Mouse (Mus musculus): ENCODE data around the gene Mylk. TPM values are rescaled to one million over a fixed set of nuclear protein-coding genes. Genes with fewer than 3 reads are reported as not detected.

Gene Mylk
- polyA plus RNA-seq, 1 experiment from 2014 or later = 262 TPM

- Histone ChIP-seq H3K4me1 (ENCODE audit: control insufficient read depth, insufficient read depth, low read length) (peaks cover 21% of the 10 kb centered on the region; the same call in 1 of the 2 replicates), H3K36me3 (ENCODE audit: control insufficient read depth, insufficient read depth, low read length) (no peaks in the 10 kb centered on the region; the same call in 1 of the 2 replicates), H3K4me2 (replicated peaks; ENCODE audit: low read depth, low read length) (no peak overlapping the region), H3K9me3 (ENCODE audit: control insufficient read depth, low read depth, low read length) (no peaks in the 10 kb centered on the region), H3K9ac (replicated peaks; ENCODE audit: low read depth, low read length) (no peak overlapping the region), H3K27ac (ENCODE audit: low read length) (peak overlapping the region; percentile 90), H3K27me3 (ENCODE audit: control insufficient read depth, insufficient read depth, low read length) (no peaks in the 10 kb centered on the region), H3K4me3 (ENCODE audit: low read depth, low read length) (no peak overlapping the region)
- ATAC-seq (ENCODE audit: insufficient number of reproducible peaks, insufficient read depth, low FRiP score, low read depth) = no peak
- WGBS = 74% methylated on average over 10 of the region's 10 CpGs
Measured at GRCm38 (mm10) chr16:34993694-34994330, 248.8 kb downstream of the Mylk start.

GRCm38 (mm10) chr16:34994641-34995141 lies 249.7 kb downstream of the Mylk start:
- no peaks in the 10 kb centered on the region for H3K9me3 ChIP-seq (ENCODE audit: control insufficient read depth, low read depth, low read length)
- peak; percentile 69; the same call in 1 of the 2 replicates for ATAC-seq (ENCODE audit: insufficient number of reproducible peaks, insufficient read depth, low FRiP score, low read depth)
- H3K4me3 ChIP-seq (ENCODE audit: low read depth, low read length) = peak overlapping the region; percentile 21
- no peaks in the 10 kb centered on the region for H3K27me3 ChIP-seq (ENCODE audit: control insufficient read depth, insufficient read depth, low read length)
- H3K9ac ChIP-seq (replicated peaks; ENCODE audit: low read depth, low read length) = peak overlapping the region; percentile 41
- peaks cover 23% of the 10 kb centered on the region; the same call in 1 of the 2 replicates for H3K4me1 ChIP-seq (ENCODE audit: control insufficient read depth, insufficient read depth, low read length)
- H3K36me3 ChIP-seq (ENCODE audit: control insufficient read depth, insufficient read depth, low read length) = no peaks in the 10 kb centered on the region
- 46% methylated on average over 9 of the region's 9 CpGs for WGBS
- peak overlapping the region; percentile 33 for H3K4me2 ChIP-seq (replicated peaks; ENCODE audit: low read depth, low read length)
- peak overlapping the region; percentile 90 for H3K27ac ChIP-seq (ENCODE audit: low read length)

- Histone ChIP-seq H3K27me3 (ENCODE audit: control insufficient read depth, insufficient read depth, low read length) (no peaks in the 10 kb centered on the region), H3K4me2 (replicated peaks; ENCODE audit: low read depth, low read length) (peak overlapping the region; percentile 37; the same call in 1 of the 2 replicates), H3K9ac (replicated peaks; ENCODE audit: low read depth, low read length) (peak overlapping the region; percentile 34; the same call in 1 of the 2 replicates), H3K4me3 (ENCODE audit: low read depth, low read length) (peak overlapping the region; percentile 25), H3K36me3 (ENCODE audit: control insufficient read depth, insufficient read depth, low read length) (no peaks in the 10 kb centered on the region), H3K9me3 (ENCODE audit: control insufficient read depth, low read depth, low read length) (no peaks in the 10 kb centered on the region), H3K27ac (ENCODE audit: low read length) (peak overlapping the region; percentile 82), H3K4me1 (ENCODE audit: control insufficient read depth, insufficient read depth, low read length) (peaks cover 26% of the 10 kb centered on the region; the same call in 1 of the 2 replicates)
- WGBS = 26% methylated on average over 5 of the region's 5 CpGs
- ATAC-seq (ENCODE audit: insufficient number of reproducible peaks, insufficient read depth, low FRiP score, low read depth) = peak; percentile 53; the same call in 1 of the 2 replicates
Measured at GRCm38 (mm10) chr16:34996133-34996532, 251.1 kb downstream of the Mylk start.

GRCm38 (mm10) chr16:34997052-34997451 lies 252.0 kb downstream of the Mylk start:
- no peak for ATAC-seq (ENCODE audit: insufficient number of reproducible peaks, insufficient read depth, low FRiP score, low read depth)
- no peaks in the 10 kb centered on the region for H3K36me3 ChIP-seq (ENCODE audit: control insufficient read depth, insufficient read depth, low read length)
- no peaks in the 10 kb centered on the region for H3K27me3 ChIP-seq (ENCODE audit: control insufficient read depth, insufficient read depth, low read length)
- H3K27ac ChIP-seq (ENCODE audit: low read length) = peak overlapping the region; percentile 46; the same call in 1 of the 2 replicates
- H3K4me1 ChIP-seq (ENCODE audit: control insufficient read depth, insufficient read depth, low read length) = peaks cover 30% of the 10 kb centered on the region; the same call in 1 of the 2 replicates
- H3K9ac ChIP-seq (replicated peaks; ENCODE audit: low read depth, low read length) = 0 out of 2 replicates have a peak overlapping the region, but pooled peaks have one; percentile 25
- WGBS = 57% methylated on average over 4 of the region's 4 CpGs
- peak overlapping the region; percentile 37 for H3K4me2 ChIP-seq (replicated peaks; ENCODE audit: low read depth, low read length)
- H3K4me3 ChIP-seq (ENCODE audit: low read depth, low read length) = peak overlapping the region; percentile 25
- H3K9me3 ChIP-seq (ENCODE audit: control insufficient read depth, low read depth, low read length) = no peaks in the 10 kb centered on the region

GRCm38 (mm10) chr16:34997576-34997975 lies 252.6 kb downstream of the Mylk start:
- H3K27me3 ChIP-seq (ENCODE audit: control insufficient read depth, insufficient read depth, low read length) = no peaks in the 10 kb centered on the region
- 72% methylated on average over 10 of the region's 10 CpGs for WGBS
- H3K4me2 ChIP-seq (replicated peaks; ENCODE audit: low read depth, low read length) = peak overlapping the region; percentile 37
- H3K36me3 ChIP-seq (ENCODE audit: control insufficient read depth, insufficient read depth, low read length) = no peaks in the 10 kb centered on the region
- H3K27ac ChIP-seq (ENCODE audit: low read length) = no peak overlapping the region
- H3K4me1 ChIP-seq (ENCODE audit: control insufficient read depth, insufficient read depth, low read length) = peaks cover 30% of the 10 kb centered on the region; the same call in 1 of the 2 replicates
- peak overlapping the region; percentile 25 for H3K4me3 ChIP-seq (ENCODE audit: low read depth, low read length)
- H3K9ac ChIP-seq (replicated peaks; ENCODE audit: low read depth, low read length) = peak overlapping the region; percentile 2; the same call in 1 of the 2 replicates
- ATAC-seq (ENCODE audit: insufficient number of reproducible peaks, insufficient read depth, low FRiP score, low read depth) = no peak
- H3K9me3 ChIP-seq (ENCODE audit: control insufficient read depth, low read depth, low read length) = no peaks in the 10 kb centered on the region

- ATAC-seq (ENCODE audit: insufficient number of reproducible peaks, insufficient read depth, low FRiP score, low read depth) = no peak
- Histone ChIP-seq H3K27ac (ENCODE audit: low read length) (no peak overlapping the region), H3K9me3 (ENCODE audit: control insufficient read depth, low read depth, low read length) (no peaks in the 10 kb centered on the region), H3K4me3 (ENCODE audit: low read depth, low read length) (peak overlapping the region; percentile 25; the same call in 1 of the 2 replicates), H3K9ac (replicated peaks; ENCODE audit: low read depth, low read length) (0 out of 2 replicates have a peak overlapping the region, but pooled peaks have one; percentile 10), H3K4me2 (replicated peaks; ENCODE audit: low read depth, low read length) (peak overlapping the region; percentile 37), H3K36me3 (ENCODE audit: control insufficient read depth, insufficient read depth, low read length) (no peaks in the 10 kb centered on the region), H3K4me1 (ENCODE audit: control insufficient read depth, insufficient read depth, low read length) (peaks cover 30% of the 10 kb centered on the region; the same call in 1 of the 2 replicates), H3K27me3 (ENCODE audit: control insufficient read depth, insufficient read depth, low read length) (no peaks in the 10 kb centered on the region)
- WGBS = 77% methylated on average over 3 of the region's 3 CpGs
Measured at GRCm38 (mm10) chr16:34999016-34999415, 254.0 kb downstream of the Mylk start.

GRCm38 (mm10) chr16:34999986-35000385 lies 255.0 kb downstream of the Mylk start:
- 33% methylated on average over 11 of the region's 11 CpGs for WGBS
- no peak for ATAC-seq (ENCODE audit: insufficient number of reproducible peaks, insufficient read depth, low FRiP score, low read depth)

GRCm38 (mm10) chr16:35000923-35001560 lies 256.0 kb downstream of the Mylk start:
- H3K9ac ChIP-seq (replicated peaks; ENCODE audit: low read depth, low read length) = no peak overlapping the region
- no peaks in the 10 kb centered on the region for H3K9me3 ChIP-seq (ENCODE audit: control insufficient read depth, low read depth, low read length)
- no peak overlapping the region for H3K4me3 ChIP-seq (ENCODE audit: low read depth, low read length)
- WGBS = 7% methylated on average over 10 of the region's 10 CpGs
- H3K4me1 ChIP-seq (ENCODE audit: control insufficient read depth, insufficient read depth, low read length) = peaks cover 21% of the 10 kb centered on the region; the same call in 1 of the 2 replicates
- ATAC-seq (ENCODE audit: insufficient number of reproducible peaks, insufficient read depth, low FRiP score, low read depth) = peak; percentile 58
- H3K4me2 ChIP-seq (replicated peaks; ENCODE audit: low read depth, low read length) = peak overlapping the region; percentile 18
- H3K27ac ChIP-seq (ENCODE audit: low read length) = peak overlapping the region; percentile 48; the same call in 1 of the 2 replicates
- no peaks in the 10 kb centered on the region for H3K27me3 ChIP-seq (ENCODE audit: control insufficient read depth, insufficient read depth, low read length)
- no peaks in the 10 kb centered on the region for H3K36me3 ChIP-seq (ENCODE audit: control insufficient read depth, insufficient read depth, low read length)

More at GRCm38 (mm10) chr16:34999986-35000385, 255.0 kb downstream of the Mylk start:
- no peaks in the 10 kb centered on the region for H3K9me3 ChIP-seq (ENCODE audit: control insufficient read depth, low read depth, low read length)
- H3K4me2 ChIP-seq (replicated peaks; ENCODE audit: low read depth, low read length) = no peak overlapping the region
- H3K9ac ChIP-seq (replicated peaks; ENCODE audit: low read depth, low read length) = no peak overlapping the region
- peaks cover 28% of the 10 kb centered on the region; the same call in 1 of the 2 replicates for H3K4me1 ChIP-seq (ENCODE audit: control insufficient read depth, insufficient read depth, low read length)
- no peaks in the 10 kb centered on the region for H3K27me3 ChIP-seq (ENCODE audit: control insufficient read depth, insufficient read depth, low read length)
- H3K4me3 ChIP-seq (ENCODE audit: low read depth, low read length) = no peak overlapping the region
- H3K27ac ChIP-seq (ENCODE audit: low read length) = no peak overlapping the region
- H3K36me3 ChIP-seq (ENCODE audit: control insufficient read depth, insufficient read depth, low read length) = no peaks in the 10 kb centered on the region
